Mouse (Mus musculus) spleen, adult 12 weeks (tissue): ENCODE data around the gene Ears2.
"Not testable (repeated sequence)": the region's sequence is repeated elsewhere in the genome, so short reads cannot be mapped to it uniquely, and the experiment has no call there.

Experiments
- DNase-seq: peaks from one replicate; pipeline ENCODE4 v3.0.0; 2022; ENCODE audit warnings: low spot score

Ears2 gene

GRCm38 (mm10) chr7:122066945-122067516 is at the start of gene Ears2, which contains the start of gene Ubfd1:
Ears2 (minus strand) TSS chr7:122067263.
Ubfd1 (plus strand) TSS chr7:122067175.
- peak; percentile 90 for DNase-seq

DNA sequence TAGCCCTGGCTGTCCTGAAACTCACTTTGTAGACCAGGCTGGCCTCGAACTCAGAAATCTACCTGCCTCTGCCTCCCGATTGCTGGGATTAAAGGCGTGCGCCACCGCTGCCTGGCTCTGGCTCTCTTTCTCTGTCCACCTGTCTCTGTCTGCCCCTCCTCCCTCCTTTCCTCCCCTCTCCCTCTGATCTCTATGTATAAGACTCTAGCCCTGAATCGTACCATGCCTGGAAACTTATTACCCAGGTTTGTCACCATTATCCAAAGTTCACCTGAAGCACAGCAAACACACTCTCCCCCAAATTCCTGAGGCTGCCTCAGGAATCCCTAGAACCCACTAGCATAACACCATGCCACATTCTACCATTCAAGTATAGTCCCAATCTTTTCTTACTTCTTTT is 41.1 kb upstream of the Ears2 start:
- no peak for DNase-seq

DNA sequence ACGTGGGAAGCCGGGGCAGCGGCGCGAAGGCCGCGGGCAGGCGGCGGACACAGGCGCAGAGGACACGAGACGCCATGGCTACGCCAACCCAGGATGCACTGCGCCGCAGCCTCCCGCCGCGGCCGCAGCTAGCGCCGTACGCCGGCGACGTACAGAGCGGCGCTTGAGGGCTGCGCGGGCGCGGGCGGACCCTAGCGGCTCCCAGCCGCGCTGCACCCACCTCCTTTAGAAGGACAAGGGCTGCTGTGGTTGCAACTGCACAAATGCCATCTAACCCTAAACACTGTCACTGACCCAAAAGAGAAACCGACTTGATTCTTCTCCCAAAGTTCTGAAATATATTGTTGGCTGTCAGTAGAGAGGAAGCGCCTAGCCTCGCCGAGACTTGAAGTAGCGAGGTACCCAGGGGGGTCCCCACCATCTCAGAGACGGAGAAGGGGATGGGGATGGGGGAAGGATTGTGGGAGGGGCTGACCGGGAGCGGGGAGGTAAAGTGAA is 34.7 kb upstream of the Ears2 start, which contains the start of gene Ndufab1:
Ndufab1 (minus strand) TSS at position 140 of the 498 bp plus-strand sequence.
- DNase-seq: peak; percentile 83

- DNase-seq: not testable (repeated sequence)
Observed at GRCm38 (mm10) chr7:122101014-122101746, 34.1 kb upstream of the Ears2 start.

DNA sequence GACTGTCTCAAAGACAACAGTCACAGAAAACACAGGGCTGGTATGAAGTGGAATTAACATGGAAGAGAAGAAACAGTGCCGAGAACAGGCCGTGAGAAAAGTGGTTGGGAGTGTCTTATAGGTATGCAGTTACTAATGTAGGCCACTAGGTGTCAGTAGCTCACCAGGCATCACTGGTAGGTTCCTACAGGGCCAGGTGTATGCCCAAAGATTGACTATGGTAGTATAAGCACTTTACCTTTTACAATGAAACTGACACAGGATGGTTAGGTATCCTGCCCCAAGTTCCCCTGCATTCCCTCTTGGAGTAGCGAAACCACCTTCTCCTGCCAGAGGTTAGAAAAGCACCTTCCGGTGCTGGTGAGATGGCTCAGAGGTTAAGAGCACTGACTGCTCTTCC is 32.2 kb upstream of the Ears2 start:
- peak; percentile 42 for DNase-seq

DNA sequence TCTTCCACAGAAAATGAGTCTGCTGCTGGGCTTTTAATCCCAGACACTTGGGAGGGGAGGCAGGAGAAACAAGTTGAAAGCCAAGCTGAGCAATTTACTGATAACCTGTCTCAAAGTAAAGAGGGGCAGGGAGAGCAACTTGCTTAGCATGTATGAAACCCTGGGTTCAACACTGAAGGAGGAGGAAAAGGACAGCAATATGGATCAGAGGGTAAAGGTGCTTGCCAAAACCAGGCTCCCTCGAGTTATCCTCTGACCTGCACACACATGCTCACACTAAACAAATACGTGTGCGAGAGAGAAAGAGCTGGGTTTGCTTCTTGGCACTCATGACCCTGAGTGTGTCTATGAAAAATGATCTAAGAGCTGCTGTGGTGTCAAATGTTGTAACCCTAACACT is 30.9 kb upstream of the Ears2 start:
- no peak for DNase-seq

GRCm38 (mm10) chr7:122094564-122095330 is 27.7 kb upstream of the Ears2 start:
- DNase-seq: no peak

DNA sequence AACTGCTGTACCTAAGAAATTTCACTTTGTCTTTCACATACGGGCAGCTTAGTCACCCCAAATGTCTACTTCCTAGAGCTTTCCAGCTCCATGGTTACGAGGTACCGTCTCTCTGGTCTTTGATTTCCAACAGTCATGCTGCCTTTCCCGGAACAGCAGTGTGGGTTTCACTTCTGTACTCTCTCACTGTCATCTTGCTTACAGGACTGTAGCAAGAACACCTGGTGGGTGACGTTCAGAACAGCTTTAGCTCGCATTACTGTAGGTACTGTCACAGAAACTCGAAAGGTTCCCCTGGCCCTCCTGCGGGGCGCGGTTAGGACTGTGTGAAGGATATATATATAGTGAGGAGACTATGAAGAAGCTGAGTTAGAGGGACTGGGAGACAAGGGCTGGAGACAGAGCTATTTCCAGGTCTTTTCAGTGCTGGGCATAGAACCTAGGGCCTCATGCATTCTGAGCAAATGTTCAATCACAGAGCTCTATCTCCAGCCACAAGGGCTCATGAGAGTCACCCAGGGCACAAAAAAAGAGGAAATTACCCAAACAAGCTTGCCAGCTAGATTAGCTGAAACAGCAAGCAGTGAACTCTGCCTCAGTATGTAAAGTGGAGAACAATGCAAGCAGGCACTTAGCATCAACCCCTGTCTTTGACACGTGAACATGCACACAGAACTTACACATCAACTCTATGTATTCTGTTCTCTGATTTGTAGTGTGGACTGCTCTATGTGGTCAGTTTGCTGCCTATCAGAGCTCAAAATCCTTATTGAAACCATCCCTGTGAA is 20.3 kb upstream of the Ears2 start:
- no peak for DNase-seq

- no peak for DNase-seq
Observed at GRCm38 (mm10) chr7:122081071-122081470, 14.0 kb upstream of the Ears2 start.

GRCm38 (mm10) chr7:122079798-122080554 is 12.9 kb upstream of the Ears2 start:
- DNase-seq: no peak

DNA sequence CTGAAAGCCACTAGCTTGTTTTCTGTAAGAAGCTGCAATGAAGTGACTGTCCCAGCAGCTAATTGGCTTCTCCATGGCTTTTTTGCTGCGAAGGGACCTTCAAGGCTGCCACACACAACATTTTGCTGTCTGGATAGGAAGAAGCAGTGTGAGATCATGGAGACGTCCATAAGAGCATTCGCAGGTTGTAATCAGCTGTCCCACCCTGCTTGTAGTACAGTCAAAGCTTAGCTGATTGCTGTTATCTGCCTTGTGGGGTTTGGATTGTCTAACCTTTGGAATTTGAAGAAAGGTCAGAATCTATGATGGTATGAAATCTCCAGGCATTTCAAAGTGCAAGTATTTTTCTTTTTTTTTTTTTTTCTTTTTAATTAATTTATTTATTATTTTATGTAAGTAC is 7.3 kb upstream of the Ears2 start:
- DNase-seq: no peak

DNA sequence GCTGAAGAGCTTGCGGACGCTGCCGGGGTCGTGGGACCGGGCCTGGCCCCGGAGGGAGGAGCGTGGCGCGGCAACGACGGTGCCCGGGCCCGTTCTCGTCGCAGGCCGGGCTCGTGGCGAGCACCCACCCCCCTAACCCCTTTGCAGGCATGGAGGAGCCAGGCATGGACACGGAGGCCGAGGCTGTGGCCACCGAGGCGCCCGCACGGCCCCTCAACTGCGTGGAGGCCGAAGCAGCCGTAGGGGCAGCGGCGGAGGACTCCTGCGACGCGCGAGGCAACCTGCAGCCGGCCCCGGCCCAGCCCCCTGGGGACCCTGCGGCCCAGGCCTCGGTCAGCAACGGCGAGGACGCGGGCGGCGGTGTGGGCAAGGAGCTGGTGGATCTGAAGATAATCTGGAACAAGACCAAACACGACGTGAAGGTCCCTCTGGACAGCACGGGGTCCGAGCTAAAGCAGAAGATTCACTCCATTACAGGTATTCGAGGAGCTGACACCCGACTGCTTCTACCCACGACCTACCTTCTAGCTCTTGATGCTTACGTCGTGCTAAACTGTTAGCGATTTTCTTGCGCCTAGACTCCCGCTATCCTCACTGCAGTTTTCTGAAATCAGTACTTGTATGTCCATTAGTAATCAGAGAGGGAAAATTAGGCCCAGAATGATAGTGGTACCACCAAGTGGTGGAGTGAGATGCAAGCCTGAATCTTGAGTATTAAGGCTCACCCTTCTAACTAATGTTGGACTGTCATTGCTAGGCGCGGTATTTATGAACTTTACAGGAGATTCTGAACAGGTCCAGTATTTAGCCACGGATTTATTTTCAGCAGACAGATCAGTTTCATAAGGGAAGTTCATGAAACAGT is 686 bp upstream of the Ears2 start:
- DNase-seq: peak; percentile 16

GRCm38 (mm10) chr7:122066102-122066944 is 740 bp downstream of the Ears2 start:
- DNase-seq: no peak

DNA sequence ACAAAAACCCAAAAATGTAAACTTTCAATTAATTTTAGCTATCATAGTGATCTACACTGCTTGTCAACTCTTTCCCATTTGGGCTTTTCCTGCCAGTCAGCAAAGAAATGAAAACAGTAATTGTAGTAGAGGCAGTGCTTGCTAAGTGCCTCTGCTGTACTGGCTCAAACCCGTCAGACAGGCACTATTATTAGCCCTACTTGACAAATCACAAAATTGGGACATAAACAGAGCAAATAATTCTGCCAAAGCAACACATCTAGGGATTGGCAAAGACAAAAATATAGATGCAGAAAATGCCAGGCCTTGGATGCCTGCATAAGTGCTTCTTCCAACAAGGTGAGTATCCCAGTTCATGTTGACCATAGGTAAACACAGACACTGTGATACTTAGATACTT is 1.4 kb downstream of the Ears2 start:
- DNase-seq: no peak

DNA sequence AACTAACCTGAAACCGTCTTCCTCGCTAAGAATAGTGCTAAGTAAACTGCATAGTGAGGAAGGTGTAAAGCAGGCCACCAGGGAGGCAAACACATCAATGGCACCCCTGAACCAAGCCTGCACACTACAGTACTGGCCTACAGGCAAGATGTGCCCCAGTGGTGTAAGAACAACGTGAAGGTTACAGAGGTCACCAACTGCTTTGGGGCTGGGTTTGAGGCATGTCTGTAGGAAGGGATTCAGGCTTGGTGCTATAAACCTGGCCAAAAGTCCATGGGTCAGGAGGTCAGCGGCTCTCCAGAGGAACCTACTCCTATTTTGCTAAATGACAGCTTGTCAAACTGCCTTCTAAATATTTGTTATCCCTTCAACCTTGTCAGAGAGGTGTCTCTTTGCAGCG is 10.4 kb downstream of the Ears2 start:
- no peak for DNase-seq

DNA sequence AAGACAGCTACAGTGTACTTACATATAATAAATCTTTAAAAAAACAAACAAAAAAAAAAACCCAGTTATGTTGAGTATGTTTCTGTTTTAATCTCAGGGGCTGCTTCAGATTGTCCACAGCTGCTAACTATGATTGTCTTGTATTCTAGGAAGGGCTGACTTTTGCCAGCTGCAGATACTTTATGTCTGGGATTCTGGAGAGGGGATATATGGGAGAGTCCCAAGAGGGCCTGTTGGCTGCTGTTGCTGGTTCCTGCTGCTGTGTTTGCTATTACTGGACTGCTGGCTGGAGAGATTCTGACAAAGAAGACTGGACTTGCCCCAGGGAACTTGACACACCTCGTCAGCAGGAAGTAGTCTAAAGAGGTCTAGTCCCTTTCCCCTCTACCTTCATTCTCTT is 16.2 kb downstream of the Ears2 start:
- no peak for DNase-seq

GRCm38 (mm10) chr7:122048191-122048590 is 18.9 kb downstream of the Ears2 start:
- no peak for DNase-seq

DNA sequence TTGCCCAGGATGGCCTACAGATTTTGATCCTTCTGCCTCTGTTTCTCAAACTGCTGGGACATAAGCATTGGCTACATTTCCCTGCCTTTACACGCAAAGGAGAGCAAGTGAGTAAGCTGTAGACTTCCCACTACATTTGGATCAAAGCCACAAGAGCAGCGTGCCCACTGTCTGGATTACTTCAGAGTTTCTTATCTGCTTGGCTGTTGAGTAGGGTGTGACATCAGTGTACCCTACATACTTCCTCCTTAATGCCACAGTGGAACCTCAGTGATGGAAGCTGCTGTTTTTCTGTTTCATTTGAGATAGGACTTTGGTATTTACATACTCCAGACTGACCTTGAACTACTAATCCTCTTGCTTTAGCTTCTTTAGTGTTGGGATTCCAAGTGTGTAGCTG is 20.2 kb downstream of the Ears2 start:
- DNase-seq: no peak

DNA sequence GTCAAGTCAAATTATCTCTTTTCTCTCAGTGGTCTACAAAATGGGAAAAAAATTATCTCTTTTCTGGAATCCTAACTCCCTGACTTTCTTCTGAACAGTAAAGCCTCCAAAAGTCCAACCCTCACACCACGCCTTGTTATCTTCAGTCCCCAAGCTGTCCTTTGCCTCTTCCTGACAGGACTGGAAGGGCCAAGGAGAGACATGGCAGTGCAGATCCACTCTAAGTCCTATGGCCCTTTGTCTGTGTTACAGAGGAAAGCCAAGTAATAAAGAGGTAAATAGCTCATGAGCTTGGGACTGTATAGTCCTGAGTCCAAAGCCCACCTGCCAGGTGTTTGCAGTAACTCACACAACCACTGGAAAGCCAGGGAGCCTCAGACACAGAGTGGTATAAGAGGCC is 21.4 kb downstream of the Ears2 start:
- DNase-seq: no peak
